Mouse (Mus musculus) cortical plate, adult 2 months (tissue): ENCODE data around the gene Bach2. TPM values are rescaled to one million over a fixed set of nuclear protein-coding genes. Genes with fewer than 3 reads are reported as not detected.

Experiments used
- H3K27ac ChIP-seq: fragments of 200-500 bp; 2 replicates; pipeline ENCODE4 v1.5.1; 2012; ENCODE audit warnings: low read length, control low read depth, inconsistent platforms; ENCODE audit not compliant: insufficient read depth
- H3K4me1 ChIP-seq: fragments of 200-500 bp; 2 replicates; pipeline ENCODE4 v1.6.1; 2011; ENCODE audit warnings: low read length; ENCODE audit not compliant: control insufficient read depth, insufficient read depth
- H3K4me3 ChIP-seq: fragments of 200-500 bp; 2 replicates; pipeline ENCODE4 v1.5.1; 2011; ENCODE audit warnings: mild to moderate bottlenecking, low read length, control low read depth; ENCODE audit not compliant: insufficient read depth
- CTCF ChIP-seq: fragments of 200-500 bp; IDR thresholded peaks from 2 replicates; pipeline ENCODE4 v1.5.1; 2011; ENCODE audit warnings: mild to moderate bottlenecking, control low read depth, low read length; ENCODE audit not compliant: insufficient read depth; ENCODE audit errors: extremely low read depth
- POLR2A ChIP-seq: fragments of 200-500 bp; IDR thresholded peaks from 2 replicates; pipeline ENCODE4 v1.6.1; 2011; ENCODE audit warnings: mild to moderate bottlenecking, low read length, control low read depth; ENCODE audit not compliant: insufficient read depth; ENCODE audit errors: extremely low read depth
- polyA plus RNA-seq: library from polyadenylated mRNA; depleted of rRNA; stranded (reverse); fragments of >200 nt; gene quantifications from 2 replicates; pipeline ENCODE4 v1.2.3, GENCODE M21; 2012

Bach2 gene
- polyA plus RNA-seq, 1 experiment, result 5.4 TPM

GRCm38 (mm10) chr4:32357996-32358600 lies 119.5 kb downstream of the Bach2 start:
- peaks cover 3% of the 10 kb centered on the region for H3K4me1 ChIP-seq
- no peak for TF ChIP-seq POLR2A
- no peak for TF ChIP-seq CTCF
- no peak overlapping the region for H3K4me3 ChIP-seq
- no peak overlapping the region for H3K27ac ChIP-seq

- peaks cover 3% of the 10 kb centered on the region for H3K4me1 ChIP-seq
- no peak overlapping the region for H3K4me3 ChIP-seq
- TF ChIP-seq POLR2A (no peak), CTCF (no peak)
- H3K27ac ChIP-seq, result no peak overlapping the region
Observed at GRCm38 (mm10) chr4:32358602-32359464, 120.2 kb downstream of the Bach2 start.

- TF ChIP-seq CTCF (no peak), POLR2A (no peak)
- Histone ChIP-seq H3K27ac (no peak overlapping the region), H3K4me1 (peaks cover 3% of the 10 kb centered on the region), H3K4me3 (no peak overlapping the region)
Observed at GRCm38 (mm10) chr4:32359634-32360033, 121.0 kb downstream of the Bach2 start.

DNA sequence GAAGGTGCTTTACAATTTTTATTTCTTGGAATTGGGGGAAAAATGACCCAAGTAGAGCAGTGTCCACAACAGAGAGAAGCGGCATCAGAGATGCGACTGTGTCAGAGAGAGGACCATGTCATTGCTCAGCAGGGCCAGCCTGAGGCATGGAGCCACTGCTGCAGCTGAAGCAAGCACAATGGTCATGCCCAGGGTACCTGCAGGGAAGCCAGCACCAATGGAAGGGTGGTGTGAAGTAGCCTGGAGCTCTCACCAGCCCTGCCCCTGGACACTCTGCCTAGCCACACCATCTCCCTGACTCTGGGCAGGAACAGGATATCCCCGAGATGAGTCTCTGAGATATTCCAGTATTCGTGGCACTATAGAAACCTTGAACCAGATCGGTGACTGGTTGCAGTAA lies 121.9 kb downstream of the Bach2 start:
- TF ChIP-seq CTCF (no peak), POLR2A (no peak)
- Histone ChIP-seq H3K4me3 (no peak overlapping the region), H3K27ac (no peak overlapping the region), H3K4me1 (peaks cover 4% of the 10 kb centered on the region)

- Histone ChIP-seq H3K4me3 (no peak overlapping the region), H3K27ac (no peak overlapping the region), H3K4me1 (peaks cover 4% of the 10 kb centered on the region)
- TF ChIP-seq CTCF (no peak), POLR2A (no peak)
Observed at GRCm38 (mm10) chr4:32363488-32363984, 124.9 kb downstream of the Bach2 start.

DNA sequence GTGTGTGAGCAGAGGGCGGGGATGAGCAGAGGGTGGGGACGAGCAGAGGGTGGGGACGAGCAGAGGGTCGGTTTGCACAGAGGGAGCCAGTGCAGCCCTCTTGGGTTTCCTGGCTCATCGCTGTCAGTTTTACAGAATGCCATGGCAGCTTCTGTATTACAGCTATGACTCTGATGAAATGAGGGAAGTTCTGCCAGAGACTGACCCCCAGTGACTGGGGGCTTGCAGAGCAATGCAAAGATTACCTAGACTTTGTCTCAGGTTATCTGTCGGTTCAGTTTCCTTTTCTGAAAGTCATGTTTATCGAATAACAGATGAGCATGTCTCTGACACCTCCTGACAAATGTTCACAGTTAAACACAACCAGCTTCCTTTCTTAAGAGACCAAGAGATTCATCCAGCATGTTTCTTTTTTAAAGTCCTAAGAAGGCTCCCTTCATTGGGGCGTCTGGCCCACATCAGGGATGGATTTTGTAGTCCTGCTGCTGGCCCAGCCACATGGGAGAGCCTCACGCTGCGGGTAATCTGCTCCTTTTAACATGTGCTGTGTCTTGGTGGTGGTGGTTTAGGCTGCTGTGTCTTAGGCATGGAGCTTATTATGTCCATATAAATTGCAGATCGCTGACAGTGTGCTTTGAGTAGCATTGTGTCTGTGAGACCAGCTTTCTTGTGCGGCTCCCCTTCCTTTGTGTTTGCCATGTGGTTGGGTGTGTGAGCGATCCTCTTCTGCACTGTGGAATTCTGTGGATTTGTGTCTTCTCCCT lies 126.7 kb downstream of the Bach2 start:
- H3K4me1 ChIP-seq, result peaks cover 4% of the 10 kb centered on the region
- no peak overlapping the region for H3K4me3 ChIP-seq
- no peak overlapping the region for H3K27ac ChIP-seq
- TF ChIP-seq CTCF, result no peak
- no peak for TF ChIP-seq POLR2A

DNA sequence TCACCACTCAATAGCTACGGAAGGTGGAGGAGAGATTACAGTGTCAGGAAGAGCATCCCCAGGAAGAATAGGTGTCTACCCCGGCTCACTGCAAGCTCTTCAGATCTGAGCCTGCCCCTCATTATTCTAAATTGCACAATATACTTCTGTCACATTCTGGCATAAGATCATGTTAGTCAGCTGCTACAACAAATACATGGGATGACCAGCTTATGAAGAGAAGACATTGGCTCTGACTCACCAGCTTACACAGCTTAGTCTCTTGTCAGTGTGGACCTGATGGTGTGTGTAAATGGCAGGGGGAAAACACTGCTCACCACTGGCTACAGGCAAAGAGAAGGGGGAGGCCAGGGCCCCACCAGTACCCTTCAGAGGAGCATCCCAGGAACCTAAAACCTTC lies 127.6 kb downstream of the Bach2 start:
- peaks cover 6% of the 10 kb centered on the region for H3K4me1 ChIP-seq
- H3K4me3 ChIP-seq, result no peak overlapping the region
- no peak for TF ChIP-seq CTCF
- TF ChIP-seq POLR2A, result no peak
- no peak overlapping the region for H3K27ac ChIP-seq

GRCm38 (mm10) chr4:32368345-32368744 lies 129.7 kb downstream of the Bach2 start:
- Histone ChIP-seq H3K4me1 (peaks cover 14% of the 10 kb centered on the region), H3K4me3 (no peak overlapping the region), H3K27ac (no peak overlapping the region)
- TF ChIP-seq CTCF (no peak), POLR2A (no peak)

GRCm38 (mm10) chr4:32373085-32373484 lies 134.5 kb downstream of the Bach2 start:
- Histone ChIP-seq H3K4me1 (peaks cover 12% of the 10 kb centered on the region), H3K4me3 (no peak overlapping the region), H3K27ac (no peak overlapping the region)
- no peak for TF ChIP-seq CTCF
- TF ChIP-seq POLR2A, result no peak
